Mouse (Mus musculus) stomach, postnatal 0 days (tissue): ENCODE measurements around the gene Hjurp. TPM values are rescaled to one million over a fixed set of nuclear protein-coding genes. Genes with fewer than 3 reads are reported as not detected.

Experiments
- ATAC-seq: fragments of 200-750 bp; cut with Nextera tagmentation; 2 replicates; pipeline ENCODE4 v1.8.0; 2017; ENCODE audit not compliant: low FRiP score, low TSS enrichment
- DNase-seq: peaks from one replicate; pipeline ENCODE4 v3.0.0-alpha.2; 2016; ENCODE audit warnings: low spot score
- H3K27ac ChIP-seq: fragments of 300-500 bp; sonication (generic); replicated peaks from 2 replicates; pipeline ENCODE4 v1.5.1; 2014; ENCODE audit warnings: mild to moderate bottlenecking, control low read depth
- H3K27me3 ChIP-seq: fragments of 300-500 bp; sonication (generic); 2 replicates; pipeline ENCODE4 v1.6.1; 2014; ENCODE audit warnings: low read length; ENCODE audit not compliant: control insufficient read depth, insufficient read depth
- H3K36me3 ChIP-seq: fragments of 300-500 bp; sonication (generic); 2 replicates; pipeline ENCODE4 v1.6.1; 2014; ENCODE audit warnings: low read length, mixed read lengths; ENCODE audit not compliant: control insufficient read depth, insufficient read depth
- H3K4me1 ChIP-seq: fragments of 300-500 bp; sonication (generic); replicated peaks from 2 replicates; pipeline ENCODE4 v1.6.1; 2014; ENCODE audit warnings: antibody characterized with exemption; ENCODE audit not compliant: control insufficient read depth, insufficient read depth
- H3K4me2 ChIP-seq: fragments of 300-500 bp; sonication (generic); replicated peaks from 2 replicates; pipeline ENCODE4 v1.6.1; 2014; ENCODE audit warnings: low read depth, mild to moderate bottlenecking, control low read depth, moderate library complexity
- H3K4me3 ChIP-seq: fragments of 300-500 bp; sonication (generic); 2 replicates; pipeline ENCODE4 v1.5.1; 2014; ENCODE audit warnings: low read depth, low read length, control low read depth
- H3K9ac ChIP-seq: fragments of 300-500 bp; sonication (generic); 2 replicates; pipeline ENCODE4 v1.6.1; 2014; ENCODE audit warnings: mild to moderate bottlenecking, low read length, control low read depth, mixed read lengths
- H3K9me3 ChIP-seq: fragments of 300-500 bp; sonication (generic); 2 replicates; pipeline ENCODE4 v1.6.1; 2016; ENCODE audit warnings: low read length; ENCODE audit not compliant: control insufficient read depth
- CTCF ChIP-seq: IDR thresholded peaks from 2 replicates; pipeline ENCODE4 v1.5.1; 2016; ENCODE audit warnings: antibody characterized with exemption, low read depth, mild to moderate bottlenecking, moderate library complexity
- EP300 ChIP-seq: optimal IDR thresholded peaks from 2 replicates; pipeline ENCODE3; 2016; ENCODE audit warnings: antibody characterized with exemption
- WGBS: fragments of 180-500 bp; shearing (Covaris S2); extraction: QIAGEN DNeasy Blood & Tissue Kit; methylation state at CpG from one replicate; pipeline ENCODE4 v1.1.7; 2014; 5-methylcytosine and 5-hydroxymethylcytosine counted together
- polyA plus RNA-seq: library from polyadenylated mRNA; unstranded; fragments of >200 nt; fragmentation: Nextera tagmentation; extraction: Ambion mirVana; gene quantifications from 2 replicates; pipeline ENCODE4 v1.2.1, GENCODE M21; 2015

Gene Hjurp
- polyA plus RNA-seq, 1 experiment from 2014 or later = 34.1 TPM

- peaks cover 45% of the 10 kb centered on the region for H3K36me3 ChIP-seq
Measured at GRCm38 (mm10) chr1:88258881-88259642, 18.4 kb downstream of the Hjurp start.

GRCm38 (mm10) chr1:88258361-88258760 lies 19.1 kb downstream of the Hjurp start:
- peaks cover 21% of the 10 kb centered on the region for H3K4me1 ChIP-seq
- H3K27ac ChIP-seq = no peak overlapping the region
- peaks cover 19% of the 10 kb centered on the region for H3K9me3 ChIP-seq
- H3K4me2 ChIP-seq = no peak overlapping the region
- ATAC-seq = no peak
- DNase-seq = no peak
- no peak overlapping the region for H3K9ac ChIP-seq
- TF ChIP-seq EP300 (no peak), CTCF (no peak)
- H3K36me3 ChIP-seq = peaks cover 38% of the 10 kb centered on the region
- 72% methylated on average over 6 of the region's 6 CpGs for whole genome bisulfite sequencing
- no peaks in the 10 kb centered on the region for H3K27me3 ChIP-seq
- no peak overlapping the region for H3K4me3 ChIP-seq

More at GRCm38 (mm10) chr1:88258881-88259642, 18.4 kb downstream of the Hjurp start:
- Histone ChIP-seq H3K9me3 (peaks cover 15% of the 10 kb centered on the region), H3K4me1 (peaks cover 21% of the 10 kb centered on the region), H3K4me3 (no peak overlapping the region), H3K9ac (peak overlapping the region; percentile 5), H3K27me3 (no peaks in the 10 kb centered on the region), H3K27ac (peak overlapping the region; percentile 13; the same call in 1 of the 2 replicates), H3K4me2 (no peak overlapping the region)
- peak; percentile 2; the same call in 1 of the 2 replicates for ATAC-seq
- DNase-seq = no peak
- 60% methylated on average over 8 of the region's 8 CpGs for WGBS
- TF ChIP-seq CTCF = no peak
- no peak for TF ChIP-seq EP300

GRCm38 (mm10) chr1:88257681-88258080 lies 19.8 kb downstream of the Hjurp start:
- H3K27me3 ChIP-seq = no peaks in the 10 kb centered on the region
- H3K36me3 ChIP-seq = peaks cover 31% of the 10 kb centered on the region
- DNase-seq = no peak
- H3K4me3 ChIP-seq = no peak overlapping the region
- WGBS = 80% methylated on average over 6 of the region's 6 CpGs
- H3K4me2 ChIP-seq = no peak overlapping the region
- peaks cover 19% of the 10 kb centered on the region for H3K9me3 ChIP-seq
- ATAC-seq = no peak
- H3K27ac ChIP-seq = no peak overlapping the region
- H3K9ac ChIP-seq = no peak overlapping the region
- H3K4me1 ChIP-seq = peaks cover 21% of the 10 kb centered on the region
- TF ChIP-seq EP300 (no peak), CTCF (no peak)

- ATAC-seq (no peak), DNase-seq (no peak)
- Histone ChIP-seq H3K27me3 (no peaks in the 10 kb centered on the region), H3K9me3 (peaks cover 22% of the 10 kb centered on the region), H3K4me3 (no peak overlapping the region), H3K9ac (no peak overlapping the region), H3K4me1 (peaks cover 17% of the 10 kb centered on the region), H3K36me3 (peaks cover 26% of the 10 kb centered on the region), H3K27ac (no peak overlapping the region), H3K4me2 (no peak overlapping the region)
- no peak for TF ChIP-seq EP300
- no peak for TF ChIP-seq CTCF
- WGBS = 71% methylated on average over 10 of the region's 10 CpGs
Measured at GRCm38 (mm10) chr1:88256886-88257663, 20.4 kb downstream of the Hjurp start.

- no peak overlapping the region for H3K27ac ChIP-seq
- H3K9me3 ChIP-seq = peaks cover 23% of the 10 kb centered on the region
- DNase-seq (no peak), ATAC-seq (no peak)
- no peak overlapping the region for H3K4me2 ChIP-seq
- TF ChIP-seq CTCF = no peak
- TF ChIP-seq EP300 = no peak
- H3K27me3 ChIP-seq = no peaks in the 10 kb centered on the region
- peaks cover 17% of the 10 kb centered on the region for H3K36me3 ChIP-seq
- H3K4me1 ChIP-seq = peaks cover 12% of the 10 kb centered on the region; the same call in 1 of the 2 replicates
- 78% methylated on average over 13 of the region's 13 CpGs for WGBS
- no peak overlapping the region for H3K4me3 ChIP-seq
- no peak overlapping the region for H3K9ac ChIP-seq
Measured at GRCm38 (mm10) chr1:88255989-88256754, 21.3 kb downstream of the Hjurp start.
